Mouse (Mus musculus) mature B cell (primary cell): ENCODE measurements around the gene Hspb2.

ENCODE experiments used
- in situ Hi-C: fragments of 300-500 bp; cut with MboI; formaldehyde crosslinking; loops from 2 replicates; pipeline ENCODE4 v1.14.3; 2019

The Hspb2 gene

GRCm38 (mm10) chr9:50711337-50711736 lies 40.8 kb downstream of the Hspb2 start:
- in situ Hi-C loops = no loop called here

GRCm38 (mm10) chr9:50709108-50709507 lies 43.0 kb downstream of the Hspb2 start:
- in situ Hi-C loops = no loop called here

- in situ Hi-C loops = no loop called here
Measured at GRCm38 (mm10) chr9:50704907-50705306, 47.2 kb downstream of the Hspb2 start.
